Mouse (Mus musculus) frontal cortex, postnatal 10 days (tissue): ENCODE measurements around the gene Suclg2.
A peak's percentile ranks its signal among the peaks of the same experiment; 100 is the strongest.

ENCODE experiments used
- DNase-seq, 2 experiments: peaks; one replicate each; pipeline ENCODE4 v3.0.0; 2022; ENCODE audit warnings: low spot score in 2 of 2, mixed read lengths in 1 of 2

Suclg2 gene

DNA sequence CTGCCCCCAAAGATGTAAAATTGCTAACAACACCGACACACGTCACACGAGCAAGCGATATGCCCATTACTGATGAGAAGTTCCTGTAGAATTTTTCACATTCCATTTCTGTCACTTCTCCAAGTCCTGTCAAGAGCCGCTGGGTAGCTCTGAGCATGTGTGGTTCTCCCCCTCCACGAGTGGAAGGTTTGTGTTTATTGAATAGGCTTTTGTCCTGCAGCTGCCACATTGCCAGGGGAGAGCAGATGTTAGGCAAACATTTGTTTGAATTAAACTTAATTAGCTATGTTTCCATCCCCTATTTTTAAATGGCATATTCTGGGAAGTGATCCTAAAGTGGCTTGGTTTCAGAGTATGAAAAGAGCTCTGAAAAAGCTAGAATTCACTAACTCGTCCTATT is 249.1 kb downstream of the Suclg2 start:
- DNase-seq: peak in 1 of 2 experiments; percentile 37

DNA sequence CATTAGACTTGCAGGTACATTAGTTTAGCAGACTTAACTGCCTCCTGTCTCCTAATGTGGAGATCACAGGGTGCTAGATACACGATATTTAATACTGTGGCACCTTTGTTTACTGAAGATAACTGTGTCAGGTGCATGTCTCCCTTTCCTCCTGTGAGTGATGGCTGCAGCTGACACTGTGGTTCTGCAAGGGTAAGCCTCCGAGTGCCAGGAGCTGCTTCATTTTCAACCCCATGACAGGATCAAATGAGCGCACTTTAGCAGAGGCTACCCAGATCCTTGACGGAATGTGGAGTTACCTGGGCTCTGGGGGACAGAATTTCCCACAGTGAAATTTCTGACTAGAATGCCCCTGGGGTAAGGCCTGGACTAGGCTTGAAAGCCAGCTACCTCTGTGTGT is 253.3 kb downstream of the Suclg2 start:
- no peak for DNase-seq

GRCm38 (mm10) chr6:95459372-95459771 is 259.2 kb downstream of the Suclg2 start:
- DNase-seq: no peak

DNA sequence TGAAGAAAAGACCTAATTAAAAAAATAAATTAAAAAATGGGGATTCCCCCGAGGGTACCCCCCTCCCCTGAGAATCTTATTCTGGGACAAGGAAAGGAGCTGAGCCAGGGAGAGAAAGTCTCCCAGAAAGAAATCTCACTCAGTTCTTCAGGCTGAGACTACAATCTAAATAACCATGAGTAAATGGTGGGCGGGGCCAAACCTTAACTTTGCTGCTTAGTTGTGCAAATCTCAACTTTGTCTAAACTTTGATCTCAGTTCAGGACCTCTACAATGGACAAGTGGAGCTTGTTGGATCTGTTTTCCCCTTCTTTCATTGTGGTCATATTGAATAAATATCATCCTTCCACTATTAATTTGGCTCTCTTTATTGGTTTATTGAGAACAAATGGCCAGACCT is 272.4 kb downstream of the Suclg2 start:
- no peak for DNase-seq

- DNase-seq: no peak
Observed at GRCm38 (mm10) chr6:95445036-95445435, 273.6 kb downstream of the Suclg2 start.
